8 mouse cellular contexts compared by ENCODE assay signal in the genomic region with DNA sequence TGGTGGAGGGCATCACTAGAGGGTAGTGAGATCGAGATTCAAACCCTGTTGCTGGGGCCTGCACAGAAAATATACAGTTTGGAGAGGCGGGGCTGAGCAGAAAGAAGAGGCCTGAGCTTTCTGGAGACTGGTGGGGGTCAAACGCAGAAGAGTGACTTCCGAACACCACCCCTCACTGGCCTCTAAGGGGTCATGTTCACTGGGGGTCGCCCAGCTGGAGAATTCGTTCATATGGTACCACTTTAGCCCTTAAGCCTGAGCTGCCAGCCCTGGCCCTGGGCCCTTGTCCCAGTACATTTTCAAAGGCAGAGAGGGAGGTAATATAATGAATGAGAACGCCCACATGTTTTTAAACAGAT. TPM values are rescaled to one million over a fixed set of nuclear protein-coding genes. Genes with fewer than 3 reads are reported as not detected.
DNase-seq lines count a peak whose midpoint lies in the region; ATAC-seq and TF ChIP-seq lines count a peak whose summit lies in the region.
"Had no signal": no experiment of that assay in that cellular context is flagged by ENCODE, and none has a peak within 500 bp of the region (broad histone marks: within the 10 kb centered on the region; RNA-seq: fewer than 3 reads in every experiment).

No protein-coding gene starts in this region.

- peaks cover 34% of the 10 kb centered on the region for H3K4me1 ChIP-seq in heart, postnatal 0 days (ENCODE audit: control insufficient read depth, insufficient read depth)
- peaks cover 9% of the 10 kb centered on the region for H3K4me1 ChIP-seq in midbrain, embryonic 11.5 days (ENCODE audit: control insufficient read depth, insufficient read depth, low read length)
- H3K4me1 ChIP-seq in midbrain, embryonic 15.5 days = peaks cover 20% of the 10 kb centered on the region
- 0 out of 2 replicates have a peak, but pooled peaks cover 4% of the 10 kb centered on the region for H3K4me1 ChIP-seq in stomach, postnatal 0 days (replicated peaks; ENCODE audit: control insufficient read depth, insufficient read depth)

- H3K9me3 ChIP-seq in heart, postnatal 0 days (replicated peaks; ENCODE audit: control insufficient read depth, low read length) = no peaks in the 10 kb centered on the region
- H3K9me3 ChIP-seq in midbrain, embryonic 11.5 days (ENCODE audit: control insufficient read depth, low read length) = no peaks in the 10 kb centered on the region
- no peaks in the 10 kb centered on the region for H3K9me3 ChIP-seq in midbrain, embryonic 15.5 days
- no peaks in the 10 kb centered on the region for H3K9me3 ChIP-seq in stomach, postnatal 0 days (ENCODE audit: control insufficient read depth, low read length)

- TF ChIP-seq EP300 in heart, postnatal 0 days (IDR thresholded peaks at IDR 0.05; ENCODE audit: low read depth) = no peak
- no peak for TF ChIP-seq EP300 in stomach, postnatal 0 days (optimal IDR thresholded peaks at IDR 0.05)

- H3K36me3 ChIP-seq in heart, postnatal 0 days (replicated peaks; ENCODE audit: control insufficient read depth, insufficient read depth, low read length) = no peaks in the 10 kb centered on the region
- no peaks in the 10 kb centered on the region for H3K36me3 ChIP-seq in midbrain, embryonic 11.5 days (ENCODE audit: control insufficient read depth, insufficient read depth, low read length)
- H3K36me3 ChIP-seq in midbrain, embryonic 15.5 days (replicated peaks) = no peaks in the 10 kb centered on the region
- H3K36me3 ChIP-seq in stomach, postnatal 0 days (ENCODE audit: control insufficient read depth, insufficient read depth, low read length) = no peaks in the 10 kb centered on the region

- H3K4me2 ChIP-seq in heart, postnatal 0 days (ENCODE audit: low read depth, low read length) = no peak overlapping the region
- H3K4me2 ChIP-seq in midbrain, embryonic 11.5 days = no peak overlapping the region
- no peak overlapping the region for H3K4me2 ChIP-seq in midbrain, embryonic 15.5 days
- H3K4me2 ChIP-seq in stomach, postnatal 0 days (replicated peaks; ENCODE audit: low read depth) = peak overlapping the region; percentile 5; the same call in 1 of the 2 replicates

- WGBS in heart, postnatal 0 days = 78% methylated on average over 7 of the region's 7 CpGs
- WGBS in midbrain, embryonic 11.5 days = 75% methylated on average over 7 of the region's 7 CpGs
- WGBS in midbrain, embryonic 15.5 days = 77% methylated on average over 7 of the region's 7 CpGs
- 62% methylated on average over 7 of the region's 7 CpGs for WGBS in stomach, postnatal 0 days

- H3K4me3 ChIP-seq in heart, postnatal 0 days (ENCODE audit: low read depth, low read length) = no peak overlapping the region
- no peak overlapping the region for H3K4me3 ChIP-seq in midbrain, embryonic 11.5 days (ENCODE audit: low read depth, low read length)
- H3K4me3 ChIP-seq in midbrain, embryonic 15.5 days = no peak overlapping the region
- H3K4me3 ChIP-seq in stomach, postnatal 0 days (ENCODE audit: low read depth, low read length) = no peak overlapping the region

- TF ChIP-seq CTCF in heart, postnatal 0 days (IDR thresholded peaks at IDR 0.05; ENCODE audit: low read depth) = no peak
- TF ChIP-seq CTCF in stomach, postnatal 0 days (IDR thresholded peaks at IDR 0.05; ENCODE audit: low read depth) = no peak

- no peak overlapping the region for H3K9ac ChIP-seq in heart, postnatal 0 days (replicated peaks; ENCODE audit: low read depth, low read length)
- H3K9ac ChIP-seq in midbrain, embryonic 11.5 days (ENCODE audit: low read length) = no peak overlapping the region
- H3K9ac ChIP-seq in midbrain, embryonic 15.5 days = no peak overlapping the region
- no peak overlapping the region for H3K9ac ChIP-seq in stomach, postnatal 0 days (ENCODE audit: low read length)

- peak overlapping the region; percentile 93 for H3K27ac ChIP-seq in heart, postnatal 0 days (ENCODE audit: low read depth)
- no peak overlapping the region for H3K27ac ChIP-seq in midbrain, embryonic 11.5 days (ENCODE audit: low read depth, low read length)
- H3K27ac ChIP-seq in midbrain, embryonic 15.5 days = no peak overlapping the region
- H3K27ac ChIP-seq in stomach, postnatal 0 days (replicated peaks) = peak overlapping the region; percentile 96

- no peak for ATAC-seq in heart, postnatal 0 days (ENCODE audit: insufficient read depth, low read depth)
- ATAC-seq in midbrain, embryonic 11.5 days (ENCODE audit: low FRiP score) = no peak
- ATAC-seq in midbrain, embryonic 15.5 days (replicated peaks) = no peak
- ATAC-seq in stomach, postnatal 0 days (ENCODE audit: low FRiP score, low TSS enrichment) = no peak

- no peak for DNase-seq in heart, postnatal 0 days (ENCODE audit: low spot score)
- DNase-seq in heart, adult 9 months (ENCODE audit: low spot score in 2 of 2) = no peak
- peak; percentile 33 for DNase-seq in midbrain, embryonic 11.5 days (ENCODE audit: low spot score, missing footprints)
- DNase-seq in hindlimb bud, embryonic 11.5 days (ENCODE audit: extremely low spot score, low read depth, low spot score) = peak; percentile 8
- DNase-seq in stomach, postnatal 0 days (ENCODE audit: low spot score) = no peak
- DNase-seq in thymus, postnatal 0 days (ENCODE audit: low spot score) = no peak

- no peaks in the 10 kb centered on the region for H3K27me3 ChIP-seq in heart, postnatal 0 days (ENCODE audit: control insufficient read depth, insufficient read depth, low read length)
- H3K27me3 ChIP-seq in midbrain, embryonic 11.5 days (ENCODE audit: control insufficient read depth, insufficient read depth, low read length) = no peaks in the 10 kb centered on the region; the same call in 1 of the 2 replicates
- no peaks in the 10 kb centered on the region for H3K27me3 ChIP-seq in midbrain, embryonic 15.5 days (replicated peaks)
- no peaks in the 10 kb centered on the region for H3K27me3 ChIP-seq in stomach, postnatal 0 days (ENCODE audit: control insufficient read depth, insufficient read depth, low read length)

RNA-seq across cellular contexts. Expression of a gene that starts 1.1 kb away (rescaled TPM):
- 4.0 and 7.6 TPM in 2 replicates for total RNA-seq in heart, postnatal 0 days (2014; rRNA removed; ENCODE audit: low replicate concordance)
- 2.3 and 3.1 TPM in 2 replicates for polyA plus RNA-seq in heart, postnatal 0 days (2015; fragmentation: Nextera tagmentation; extraction: Ambion mirVana)
- 7.7 and 10.5 TPM in 2 replicates for polyA plus RNA-seq in midbrain, embryonic 11.5 days (2014; fragmentation: Nextera tagmentation; extraction: Ambion mirVana)
- polyA plus RNA-seq in midbrain, embryonic 15.5 days (2015; fragmentation: Nextera tagmentation; extraction: Ambion mirVana) = 33.7 and 36.7 TPM in 2 replicates
- polyA plus RNA-seq in stomach, postnatal 0 days (2015; fragmentation: Nextera tagmentation; extraction: Ambion mirVana) = 10.3 and 12.1 TPM in 2 replicates
- 6.0 and 7.7 TPM in 2 replicates for polyA plus RNA-seq in thymus, postnatal 0 days (2015; fragmentation: Nextera tagmentation; extraction: Ambion mirVana)

RNA-seq across cellular contexts. Expression of a gene that starts 4.6 kb away (rescaled TPM):
- not detected in 2 replicates for total RNA-seq in heart, postnatal 0 days (2014; rRNA removed; ENCODE audit: low replicate concordance)
- polyA plus RNA-seq in heart, postnatal 0 days (2015; fragmentation: Nextera tagmentation; extraction: Ambion mirVana) = not detected in 2 replicates
- polyA plus RNA-seq in midbrain, embryonic 11.5 days (2014; fragmentation: Nextera tagmentation; extraction: Ambion mirVana) = 0.15 TPM in 1 of 2 replicates, not detected in the other
- polyA plus RNA-seq in midbrain, embryonic 15.5 days (2015; fragmentation: Nextera tagmentation; extraction: Ambion mirVana) = not detected in 2 replicates
- polyA plus RNA-seq in stomach, postnatal 0 days (2015; fragmentation: Nextera tagmentation; extraction: Ambion mirVana) = not detected in 2 replicates
- polyA plus RNA-seq in thymus, postnatal 0 days (2015; fragmentation: Nextera tagmentation; extraction: Ambion mirVana) = not detected in 2 replicates
- total RNA-seq: megakaryocyte-erythroid progenitor cell, adult 5-6 weeks had no signal

RNA-seq across cellular contexts. Expression of a gene that starts 37.1 kb away (rescaled TPM):
- total RNA-seq in heart, postnatal 0 days (2014; rRNA removed; ENCODE audit: low replicate concordance) = 0.58 and 1.3 TPM in 2 replicates
- polyA plus RNA-seq in heart, postnatal 0 days (2015; fragmentation: Nextera tagmentation; extraction: Ambion mirVana) = 0.47 and 0.57 TPM in 2 replicates
- 1.1 and 2.2 TPM in 2 replicates for polyA plus RNA-seq in midbrain, embryonic 11.5 days (2014; fragmentation: Nextera tagmentation; extraction: Ambion mirVana)
- 2.5 and 2.7 TPM in 2 replicates for polyA plus RNA-seq in midbrain, embryonic 15.5 days (2015; fragmentation: Nextera tagmentation; extraction: Ambion mirVana)
- 6.2 and 9.6 TPM in 2 replicates for polyA plus RNA-seq in stomach, postnatal 0 days (2015; fragmentation: Nextera tagmentation; extraction: Ambion mirVana)
- polyA plus RNA-seq in thymus, postnatal 0 days (2015; fragmentation: Nextera tagmentation; extraction: Ambion mirVana) = 0.46 and 0.63 TPM in 2 replicates

RNA-seq across cellular contexts. Expression of a gene that starts 47.9 kb away (rescaled TPM):
- 76.9 and 102 TPM in 2 replicates for total RNA-seq in heart, postnatal 0 days (2014; rRNA removed; ENCODE audit: low replicate concordance)
- 49.0 and 51.8 TPM in 2 replicates for polyA plus RNA-seq in heart, postnatal 0 days (2015; fragmentation: Nextera tagmentation; extraction: Ambion mirVana)
- 27.1 and 29.9 TPM in 2 replicates for polyA plus RNA-seq in midbrain, embryonic 11.5 days (2014; fragmentation: Nextera tagmentation; extraction: Ambion mirVana)
- polyA plus RNA-seq in midbrain, embryonic 15.5 days (2015; fragmentation: Nextera tagmentation; extraction: Ambion mirVana) = 66.0 and 68.4 TPM in 2 replicates
- polyA plus RNA-seq in stomach, postnatal 0 days (2015; fragmentation: Nextera tagmentation; extraction: Ambion mirVana) = 168 and 181 TPM in 2 replicates
- 210 and 212 TPM in 2 replicates for polyA plus RNA-seq in thymus, postnatal 0 days (2015; fragmentation: Nextera tagmentation; extraction: Ambion mirVana)

RNA-seq across cellular contexts. Expression of a gene that starts 54.0 kb away (rescaled TPM):
- total RNA-seq in heart, postnatal 0 days (2014; rRNA removed; ENCODE audit: low replicate concordance) = 1,707 and 1,762 TPM in 2 replicates
- 1,738 and 1,782 TPM in 2 replicates for polyA plus RNA-seq in heart, postnatal 0 days (2015; fragmentation: Nextera tagmentation; extraction: Ambion mirVana)
- 378 and 408 TPM in 2 replicates for polyA plus RNA-seq in midbrain, embryonic 11.5 days (2014; fragmentation: Nextera tagmentation; extraction: Ambion mirVana)
- polyA plus RNA-seq in midbrain, embryonic 15.5 days (2015; fragmentation: Nextera tagmentation; extraction: Ambion mirVana) = 443 and 465 TPM in 2 replicates
- 476 and 497 TPM in 2 replicates for polyA plus RNA-seq in stomach, postnatal 0 days (2015; fragmentation: Nextera tagmentation; extraction: Ambion mirVana)
- 407 and 414 TPM in 2 replicates for polyA plus RNA-seq in thymus, postnatal 0 days (2015; fragmentation: Nextera tagmentation; extraction: Ambion mirVana)

Comparison
In these comparisons a context has a peak if more than half of its experiments do, and no peak if none do; other contexts are left out.
1. DNase-seq: peak in midbrain, embryonic 11.5 days (single experiment) and hindlimb bud, embryonic 11.5 days (single experiment); none in heart, postnatal 0 days (single experiment), heart, adult 9 months (0 of 2), stomach, postnatal 0 days (single experiment) and thymus, postnatal 0 days (single experiment).
2. H3K27ac ChIP-seq: peak in heart, postnatal 0 days (single experiment) and stomach, postnatal 0 days (single experiment); none in midbrain, embryonic 11.5 days (single experiment) and midbrain, embryonic 15.5 days (single experiment).